Mouse (Mus musculus): ENCODE measurements around the gene Ubl3.

Gene Ubl3

DNA sequence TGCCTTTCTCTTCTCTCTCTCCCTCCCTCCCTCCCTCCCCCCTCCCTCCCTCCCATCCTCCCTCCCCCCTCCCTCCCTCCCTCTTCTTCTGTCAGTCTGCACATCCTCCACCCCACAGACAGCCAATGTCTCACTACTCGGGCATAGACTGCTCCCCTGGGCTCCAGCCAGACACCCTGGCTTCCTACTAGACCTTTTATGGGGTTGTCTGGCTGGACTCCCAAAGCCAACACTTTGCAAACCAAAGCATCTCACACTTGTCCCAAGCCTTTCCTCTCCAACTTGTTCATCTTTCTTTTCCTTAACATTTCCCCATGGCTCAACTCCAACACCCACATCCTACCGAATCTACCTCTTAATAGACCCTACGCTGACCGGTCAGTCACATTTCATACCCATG is 10.7 kb upstream of the Ubl3 start:
- no peak for DNase-seq (ENCODE audit: low spot score in 2 of 2)

DNA sequence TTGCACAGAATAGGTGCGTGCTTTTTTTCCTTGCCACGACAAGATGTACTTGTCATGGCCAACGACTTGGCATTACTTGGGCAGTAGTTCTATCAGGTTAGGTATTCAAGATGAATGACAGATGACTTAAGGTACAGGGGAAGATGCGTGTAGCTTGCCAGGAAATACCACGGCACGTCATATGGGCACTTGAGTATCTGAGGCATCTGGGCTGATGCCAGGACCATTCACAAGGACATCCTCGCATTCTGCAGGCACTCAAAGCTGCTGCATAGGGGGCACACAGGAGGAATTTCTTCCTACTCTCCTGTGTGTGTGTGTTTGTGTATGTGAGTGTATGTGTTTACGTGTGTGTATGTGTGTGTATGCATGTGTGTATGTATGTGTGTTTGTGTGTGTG is 9.6 kb upstream of the Ubl3 start:
- DNase-seq (ENCODE audit: low spot score in 2 of 2), result no peak

DNA sequence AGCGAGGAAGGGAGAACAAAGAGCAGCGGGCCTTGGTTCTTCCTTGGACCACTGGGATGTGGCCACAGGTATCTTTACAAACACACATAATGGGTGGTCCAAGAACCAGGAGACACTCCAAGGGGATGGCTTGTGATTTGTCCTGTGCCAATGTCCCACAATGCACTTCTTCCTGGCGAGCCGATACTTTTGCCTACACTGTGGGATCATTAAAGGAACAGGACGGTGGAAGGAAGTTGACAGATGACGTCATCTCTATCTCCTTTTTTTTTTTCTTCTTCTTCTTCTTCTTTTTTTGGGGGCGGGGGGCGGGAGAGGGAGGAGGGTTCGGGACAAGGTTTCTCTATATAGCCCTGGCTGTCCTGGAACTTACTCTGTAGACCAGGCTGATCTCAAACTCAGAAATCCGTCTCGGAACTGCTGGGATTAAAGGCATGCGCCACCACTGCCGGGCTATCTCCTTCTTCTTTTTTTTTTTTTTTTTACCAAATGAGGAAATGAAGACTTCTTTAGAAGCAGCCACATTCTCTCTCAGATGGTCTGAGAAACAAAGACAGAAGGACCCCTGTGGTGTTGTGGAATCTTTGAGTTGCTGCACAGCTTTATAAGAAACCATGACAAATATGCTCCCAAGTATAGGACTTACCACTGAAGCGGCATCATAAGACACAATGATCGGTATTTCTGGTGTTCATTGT is 6.8 kb upstream of the Ubl3 start:
- DNase-seq (ENCODE audit: low spot score in 2 of 2), result no peak

DNA sequence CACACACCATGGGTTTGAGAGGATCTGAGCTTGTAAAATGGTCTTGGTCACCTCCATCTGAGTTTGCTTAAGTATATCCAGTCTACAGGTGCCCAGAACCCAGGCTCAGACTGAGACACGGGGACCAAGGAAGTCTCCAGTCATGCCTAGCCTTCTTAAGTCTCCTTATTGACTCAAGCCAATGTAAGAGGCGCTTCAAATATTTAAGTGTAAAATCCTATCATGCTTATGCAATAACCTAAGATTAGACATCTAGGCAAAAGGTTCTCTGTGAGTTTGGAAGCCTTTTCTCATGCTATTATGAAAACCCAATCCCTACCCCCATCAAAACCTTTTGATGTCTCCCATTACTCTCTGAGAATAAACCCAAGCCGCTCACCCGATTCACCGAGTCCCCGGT is 5.9 kb upstream of the Ubl3 start:
- no peak for DNase-seq (ENCODE audit: low spot score in 2 of 2)

DNA sequence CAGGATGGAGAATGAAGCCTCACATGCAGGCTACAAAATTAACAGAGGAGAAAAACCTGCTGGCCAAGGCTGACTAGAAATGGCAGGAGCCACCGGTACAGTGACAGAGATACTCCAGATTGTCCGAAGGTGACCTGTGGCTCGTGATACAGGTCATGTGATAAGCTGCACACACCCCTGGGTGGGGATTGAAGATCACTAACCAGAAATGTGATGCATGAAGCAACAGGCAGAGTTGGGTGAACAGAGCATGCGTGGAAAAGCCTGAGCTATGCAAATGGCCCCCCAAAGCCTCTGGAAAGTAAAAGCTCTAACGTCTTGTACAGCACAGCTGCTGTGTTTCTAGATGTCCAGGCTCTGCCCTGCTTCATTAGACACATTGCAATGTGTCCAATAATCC is 3.9 kb upstream of the Ubl3 start:
- DNase-seq (ENCODE audit: low spot score in 2 of 2), result no peak

DNA sequence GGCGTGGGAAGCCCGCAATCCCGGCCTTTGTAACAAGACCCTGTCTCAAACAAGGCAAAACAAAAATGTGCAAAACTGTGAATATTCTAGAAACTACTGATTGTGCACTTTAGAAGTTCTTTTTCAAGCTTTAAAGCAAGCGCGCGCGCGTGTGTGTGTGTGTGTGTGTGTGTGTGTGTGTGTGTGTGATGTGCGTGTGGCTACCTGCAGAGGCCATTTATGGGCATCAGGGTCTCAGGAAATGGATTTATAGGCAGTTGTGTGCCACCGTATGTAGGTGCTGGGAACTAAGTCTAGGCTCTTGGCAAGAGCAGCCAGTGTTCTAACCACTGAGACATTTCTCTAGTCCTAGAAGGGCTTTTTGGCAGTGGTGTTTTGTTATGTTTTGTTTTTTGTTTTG is 2.6 kb upstream of the Ubl3 start:
- DNase-seq (ENCODE audit: low spot score in 2 of 2), result no peak

DNA sequence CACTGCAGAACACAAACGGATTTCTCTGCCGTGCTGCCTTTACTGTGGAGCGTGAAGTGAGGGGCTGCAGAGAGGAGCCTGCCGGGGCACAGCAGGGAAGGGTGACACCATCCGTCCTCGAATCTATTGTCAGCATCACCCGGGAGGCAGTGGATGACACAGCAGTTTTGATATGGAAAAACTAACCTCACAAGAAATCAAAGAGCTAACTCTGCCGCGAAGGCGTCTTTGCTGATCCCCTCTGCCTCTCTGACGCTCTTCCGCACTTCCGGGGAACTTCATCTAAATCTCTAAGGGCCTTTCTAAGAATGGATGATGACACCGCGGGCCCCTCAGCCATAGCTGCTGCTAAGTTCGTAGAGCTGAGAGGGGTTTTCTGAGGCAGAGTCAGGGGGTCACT is 2.1 kb upstream of the Ubl3 start:
- DNase-seq (ENCODE audit: low spot score in 2 of 2), result no peak

DNA sequence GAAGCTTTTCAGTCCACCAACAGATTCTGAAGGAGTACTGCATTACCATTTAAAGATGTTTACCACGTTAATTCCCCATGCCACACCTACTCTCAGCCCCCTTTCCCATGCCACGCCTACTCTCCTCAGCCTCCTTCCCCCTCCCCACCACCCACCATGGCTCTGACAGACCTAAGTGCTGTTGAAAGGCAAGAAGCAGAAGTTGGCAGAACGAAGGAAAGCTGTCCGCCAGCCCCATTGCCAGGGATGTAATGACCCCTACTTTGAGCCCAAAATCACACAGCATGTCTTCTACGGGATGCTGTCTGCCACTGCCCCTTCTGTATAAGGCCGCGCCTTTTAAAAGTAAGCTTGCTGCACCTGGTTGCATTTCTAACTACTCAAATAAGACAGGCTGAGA is 1.7 kb upstream of the Ubl3 start:
- no peak for DNase-seq (ENCODE audit: low spot score in 2 of 2)

DNA sequence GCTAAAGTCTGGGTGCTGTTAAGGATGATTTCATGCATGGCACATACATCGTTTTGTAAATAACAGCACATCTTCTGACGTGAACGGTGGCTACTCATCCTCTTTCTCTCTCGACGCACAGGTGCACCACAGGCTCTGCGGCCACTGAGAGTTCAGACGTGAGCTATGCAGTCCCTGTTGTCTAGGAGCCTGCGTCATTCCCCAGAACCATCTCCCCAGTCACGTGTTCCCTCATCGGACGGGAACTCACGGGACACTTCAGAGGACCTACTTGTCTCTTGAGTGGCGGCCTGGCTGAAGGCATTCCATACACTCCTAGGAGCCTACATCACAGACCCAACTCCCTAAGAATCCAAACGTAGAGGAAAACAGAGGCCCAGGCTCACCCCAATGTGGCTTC is 1.1 kb upstream of the Ubl3 start:
- no peak for DNase-seq (ENCODE audit: low spot score in 2 of 2)

DNA sequence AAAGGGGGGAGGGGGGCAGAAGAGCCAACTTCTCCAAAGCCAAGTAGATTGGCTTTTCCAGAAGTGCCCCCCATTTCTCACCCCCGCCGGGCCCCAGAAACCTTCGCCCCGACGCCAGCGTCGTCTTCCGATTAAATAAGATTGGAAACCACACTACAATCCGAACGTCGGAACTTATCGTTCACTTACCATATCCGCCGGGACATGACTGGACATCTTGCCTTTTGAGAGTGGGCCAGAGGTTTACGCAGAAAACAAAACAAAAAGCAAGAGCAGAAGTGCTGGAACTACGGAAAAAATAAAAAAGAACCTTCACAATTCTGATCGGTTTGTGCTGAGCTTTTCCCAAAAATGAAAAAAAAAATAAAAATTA is 839 bp downstream of the Ubl3 start:
- DNase-seq (ENCODE audit: low spot score in 2 of 2), result no peak

DNA sequence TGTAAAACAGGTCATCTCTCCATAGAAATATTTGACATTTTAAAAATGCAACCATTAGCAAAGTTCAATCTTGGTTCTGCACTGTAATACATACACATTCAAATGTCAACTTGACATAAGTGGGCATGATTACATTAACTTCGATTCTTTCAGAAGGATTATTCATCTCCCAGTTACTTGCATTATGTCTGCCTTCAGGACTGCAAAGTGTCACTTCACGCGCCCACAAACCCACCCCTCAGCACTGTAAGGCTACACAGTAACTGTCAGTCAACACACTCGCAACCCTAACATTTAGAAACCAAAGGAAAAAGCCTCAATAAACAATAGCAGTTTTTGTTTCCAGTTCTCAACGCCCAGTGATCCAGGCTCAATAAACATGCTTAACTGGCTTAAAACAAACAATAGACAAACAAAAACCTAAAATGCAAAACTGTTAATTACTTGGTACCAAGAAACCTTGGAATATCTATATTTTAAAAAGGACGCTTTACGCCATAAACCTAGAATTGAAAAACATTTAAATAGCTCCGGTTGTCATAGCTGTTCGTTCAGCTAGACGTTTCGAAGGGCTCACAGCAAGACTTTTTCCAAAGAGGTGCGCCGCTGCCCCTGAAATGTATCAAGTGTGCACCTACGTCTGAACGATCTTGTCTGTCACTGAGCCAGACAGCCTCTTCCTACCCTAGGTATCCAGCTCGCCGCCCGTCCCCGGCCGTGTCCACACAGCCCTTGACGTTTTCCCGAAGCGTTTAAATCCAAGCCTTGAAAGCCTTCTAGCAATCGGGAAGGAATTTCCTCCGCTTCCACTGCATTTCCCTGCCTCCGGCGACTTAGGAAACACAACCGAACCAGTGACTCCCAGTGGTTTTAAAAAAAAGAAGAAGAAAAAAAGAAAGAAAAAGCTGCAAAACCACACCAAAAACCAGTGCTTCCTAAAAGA is 1.5 kb downstream of the Ubl3 start:
- DNase-seq (ENCODE audit: low spot score in 2 of 2), result no peak

DNA sequence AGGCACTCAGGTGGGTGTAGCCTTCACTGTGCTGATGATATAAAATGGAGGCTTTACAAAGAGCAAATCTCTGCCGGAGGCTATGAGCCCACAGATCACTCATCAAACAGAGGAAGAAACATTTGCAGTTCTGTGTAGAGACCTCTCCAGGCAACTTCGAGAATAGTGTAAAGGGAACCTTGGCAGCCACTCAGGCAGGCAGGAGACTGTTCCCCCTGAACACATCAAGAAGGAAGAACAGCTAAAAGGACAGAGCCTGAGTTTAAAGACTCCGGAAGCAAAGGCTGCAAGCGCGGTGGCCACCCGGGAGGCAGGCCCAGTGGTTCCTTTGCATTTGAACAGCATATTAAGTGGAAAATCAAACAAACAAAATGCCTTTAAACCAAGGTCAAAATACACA is 2.2 kb downstream of the Ubl3 start:
- DNase-seq (ENCODE audit: low spot score in 2 of 2), result no peak

DNA sequence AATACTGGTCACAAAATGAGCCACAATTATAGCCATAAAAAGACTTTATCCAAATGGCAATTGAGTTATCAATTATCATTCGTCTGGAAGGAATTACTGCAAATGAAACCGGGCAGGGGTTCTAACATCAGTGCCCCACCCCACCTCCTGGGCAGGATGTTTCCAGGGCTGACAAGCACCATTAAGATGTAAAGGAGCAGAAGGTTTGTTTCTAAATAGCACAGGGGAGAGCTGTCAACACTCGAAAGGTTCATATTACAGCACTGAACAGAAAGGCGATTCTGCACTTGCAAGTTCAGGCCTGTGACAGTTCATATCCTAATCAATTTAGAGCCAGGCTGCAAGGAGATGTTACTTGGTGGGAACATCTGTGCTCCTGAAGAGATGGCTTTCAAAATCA is 3.3 kb downstream of the Ubl3 start:
- no peak for DNase-seq (ENCODE audit: low spot score in 2 of 2)

DNA sequence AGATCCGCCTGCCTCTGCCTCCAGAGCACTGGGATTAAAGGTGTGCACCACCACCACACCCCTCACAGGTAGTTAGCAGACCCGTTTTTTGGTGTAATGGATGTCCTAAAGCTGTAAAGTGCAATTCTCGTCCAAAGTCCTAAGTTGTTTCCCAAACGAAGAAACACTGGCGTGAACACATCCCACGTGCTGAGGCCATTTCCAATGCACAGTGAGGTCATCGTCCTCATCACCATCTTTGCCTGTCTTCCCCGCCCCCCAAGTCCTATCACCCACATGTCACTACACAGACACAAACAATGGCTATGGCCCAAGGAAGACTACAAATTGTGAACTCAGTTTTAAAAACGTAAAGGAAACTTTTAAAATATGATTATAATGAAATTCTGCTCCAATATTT is 4.0 kb downstream of the Ubl3 start:
- no peak for DNase-seq (ENCODE audit: low spot score in 2 of 2)

DNA sequence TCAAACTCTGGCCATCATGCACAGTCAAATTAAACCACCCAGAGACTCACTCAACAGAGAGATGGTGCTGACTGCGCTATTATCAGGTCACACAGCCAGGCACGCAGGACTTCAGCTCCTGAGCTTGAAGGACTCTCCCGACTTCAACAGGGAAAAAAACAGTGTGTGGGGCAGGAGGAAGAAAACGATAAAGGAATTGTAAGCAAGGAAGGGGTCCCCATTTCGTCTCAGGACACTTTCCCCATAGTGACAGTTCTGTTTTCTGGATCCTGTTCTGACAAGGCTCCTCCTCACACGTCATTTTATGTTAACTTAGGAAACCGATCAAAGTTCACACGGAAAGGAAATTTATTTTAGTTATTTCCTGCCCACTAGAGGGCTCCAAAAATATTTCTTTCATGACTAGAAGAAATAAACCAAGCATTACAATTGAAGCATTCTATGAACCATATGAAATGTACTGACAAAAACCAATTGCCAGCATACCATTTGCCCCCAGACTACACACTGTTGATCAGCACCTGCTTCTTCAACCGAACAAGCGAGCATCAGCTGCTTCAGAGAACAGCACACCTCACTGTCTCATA is 4.6 kb downstream of the Ubl3 start:
- DNase-seq (ENCODE audit: low spot score in 2 of 2), result no peak

DNA sequence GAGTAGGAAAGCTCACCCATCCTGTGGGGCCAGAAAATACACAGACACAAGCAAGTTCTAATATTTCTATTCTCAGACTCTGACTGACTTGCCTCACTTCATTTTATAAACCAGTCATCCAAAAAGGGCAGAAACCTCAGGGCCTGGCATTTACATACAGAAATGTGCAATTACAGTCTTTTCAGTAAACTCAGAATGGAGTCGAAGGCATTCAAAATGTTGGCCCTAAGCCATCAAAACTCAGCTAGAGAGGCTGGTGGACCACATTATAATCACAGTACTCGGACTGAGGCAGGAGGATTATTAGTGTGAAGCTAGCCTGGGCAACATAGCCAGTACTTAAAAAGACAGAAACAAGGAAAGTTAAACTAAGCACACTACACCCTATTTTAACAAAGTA is 5.6 kb downstream of the Ubl3 start:
- no peak for DNase-seq (ENCODE audit: low spot score in 2 of 2)

DNA sequence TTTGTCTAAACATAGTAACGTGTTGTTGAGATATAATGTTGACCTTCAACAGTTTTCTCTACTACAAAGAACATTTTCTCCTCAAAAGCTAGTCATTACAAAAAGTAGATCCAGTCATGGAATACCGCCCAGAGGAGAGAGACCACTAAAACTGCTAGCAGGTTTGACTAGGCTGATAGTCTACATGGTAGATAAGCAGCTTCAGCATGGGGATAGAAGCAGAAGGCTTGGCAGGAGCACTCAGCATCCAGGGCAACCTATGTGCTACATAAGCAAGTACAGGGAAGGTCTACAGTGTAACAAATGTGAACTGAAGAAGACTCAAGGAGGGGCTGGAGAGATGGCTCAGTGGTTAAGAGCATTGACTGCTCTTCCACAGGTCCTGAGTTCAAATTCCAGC is 7.9 kb downstream of the Ubl3 start:
- DNase-seq (ENCODE audit: low spot score in 2 of 2), result no peak

DNA sequence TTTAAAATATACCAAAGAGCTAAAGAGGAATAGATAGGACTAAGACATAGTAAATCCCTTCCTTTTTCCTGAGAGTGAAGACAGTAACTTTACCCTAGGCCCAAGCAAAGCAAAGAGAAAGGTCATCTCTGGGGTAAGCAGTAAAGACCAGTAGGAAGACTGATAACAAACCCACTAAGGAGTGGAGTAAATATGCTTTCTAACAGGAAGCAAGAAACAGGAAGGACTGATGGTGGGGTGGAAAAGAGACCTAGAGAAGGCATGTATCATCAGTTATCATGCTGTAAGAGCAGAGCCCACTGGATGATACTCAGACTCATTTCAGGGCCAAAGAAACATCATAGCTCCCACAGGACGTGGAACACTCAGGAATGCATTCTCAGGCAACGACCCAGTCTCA is 10.4 kb downstream of the Ubl3 start:
- DNase-seq (ENCODE audit: low spot score in 2 of 2), result no peak

DNA sequence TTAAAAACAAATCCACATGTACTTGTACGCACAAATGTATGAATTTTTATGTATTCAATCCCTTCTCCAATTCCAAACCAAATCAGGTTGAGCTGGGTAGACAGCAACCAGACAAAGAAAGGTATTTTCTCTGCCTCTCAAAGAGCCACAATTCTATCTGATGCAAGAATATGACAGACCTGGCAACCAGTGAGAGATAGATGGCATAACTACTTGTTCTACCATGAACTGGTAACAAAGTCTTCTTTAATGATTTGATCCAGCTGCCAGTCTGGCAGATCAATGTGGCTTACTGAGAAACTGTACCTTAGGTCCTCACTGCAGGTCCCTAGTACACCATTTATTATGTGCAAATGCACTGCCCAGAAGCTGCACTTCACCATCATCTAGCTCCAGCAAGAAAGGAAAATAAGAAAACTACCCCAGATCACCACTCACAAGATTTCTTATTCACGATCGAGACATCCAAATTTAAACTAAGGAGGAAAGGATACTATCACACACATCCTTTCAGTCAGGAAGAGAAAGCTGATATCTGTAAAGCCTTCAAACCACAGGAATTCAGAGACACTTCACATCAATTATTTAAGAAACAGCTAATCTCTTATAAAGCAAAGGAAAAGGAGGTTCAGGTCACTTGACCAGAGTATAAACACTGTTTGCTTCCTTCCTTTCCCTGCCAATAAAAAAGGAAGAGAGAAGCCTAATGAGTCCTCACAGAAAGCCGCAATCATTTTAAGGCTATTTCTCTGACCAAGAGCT is 16.7 kb downstream of the Ubl3 start:
- DNase-seq (ENCODE audit: low spot score in 2 of 2), result no peak

DNA sequence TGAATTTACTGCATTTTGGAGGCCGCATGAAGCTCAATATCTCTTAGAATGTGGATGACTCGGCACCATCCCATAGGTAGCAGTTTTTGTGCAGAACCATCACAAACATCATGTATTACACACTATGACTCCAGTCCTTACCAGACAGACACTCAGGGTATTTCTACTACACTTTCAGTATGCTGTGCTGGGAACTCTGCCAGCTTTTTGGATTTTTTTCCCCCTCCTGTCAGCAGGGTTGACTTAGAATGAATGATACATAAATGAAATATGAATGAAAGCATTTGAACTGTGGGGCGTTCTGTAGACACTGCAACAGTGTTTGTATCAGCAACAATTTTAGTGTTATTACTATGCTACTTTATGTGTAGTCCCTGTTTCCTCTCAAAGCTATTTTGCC is 17.9 kb downstream of the Ubl3 start:
- no peak for DNase-seq (ENCODE audit: low spot score in 2 of 2)

DNA sequence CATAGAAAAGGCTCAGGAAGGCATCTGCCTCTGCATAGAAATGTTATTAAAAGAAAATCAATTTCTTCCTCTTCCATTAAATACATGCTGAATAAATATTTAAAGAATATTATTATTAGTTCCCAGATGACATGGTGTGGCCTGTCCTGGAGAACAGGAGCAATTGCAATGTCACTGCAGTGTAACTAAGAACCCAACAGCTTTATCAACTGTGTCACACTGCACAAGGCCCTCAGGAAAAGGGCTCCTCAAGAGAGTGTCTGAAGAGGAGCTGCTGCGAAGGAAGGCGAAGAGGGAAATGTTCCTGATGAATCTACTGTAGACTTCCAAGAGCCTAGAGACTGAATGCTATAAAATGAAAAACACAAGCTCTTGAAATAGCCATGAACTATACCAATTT is 18.7 kb downstream of the Ubl3 start:
- DNase-seq (ENCODE audit: low spot score in 2 of 2), result no peak

DNA sequence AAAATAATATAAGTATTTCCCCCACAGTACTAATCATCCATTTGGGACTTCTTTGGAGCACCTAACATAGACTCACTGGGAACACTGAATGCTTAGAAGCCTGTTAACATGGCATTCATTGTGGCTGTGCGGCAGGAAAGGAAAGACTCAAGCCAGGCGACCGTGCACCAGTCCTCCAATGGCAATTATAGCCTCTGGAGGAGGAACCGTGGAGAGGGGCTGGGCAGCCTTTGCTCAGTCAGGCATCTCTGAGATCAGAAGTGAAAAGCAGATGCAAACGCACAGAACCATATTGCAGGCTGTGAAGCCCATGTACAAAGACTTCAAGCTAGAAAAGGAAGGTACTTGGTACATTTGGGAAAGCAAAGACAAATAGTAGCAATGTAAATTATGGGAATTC is 20.4 kb downstream of the Ubl3 start:
- no peak for DNase-seq (ENCODE audit: low spot score in 2 of 2)

All from spleen, postnatal 14 days (tissue).